In the genomic region with DNA sequence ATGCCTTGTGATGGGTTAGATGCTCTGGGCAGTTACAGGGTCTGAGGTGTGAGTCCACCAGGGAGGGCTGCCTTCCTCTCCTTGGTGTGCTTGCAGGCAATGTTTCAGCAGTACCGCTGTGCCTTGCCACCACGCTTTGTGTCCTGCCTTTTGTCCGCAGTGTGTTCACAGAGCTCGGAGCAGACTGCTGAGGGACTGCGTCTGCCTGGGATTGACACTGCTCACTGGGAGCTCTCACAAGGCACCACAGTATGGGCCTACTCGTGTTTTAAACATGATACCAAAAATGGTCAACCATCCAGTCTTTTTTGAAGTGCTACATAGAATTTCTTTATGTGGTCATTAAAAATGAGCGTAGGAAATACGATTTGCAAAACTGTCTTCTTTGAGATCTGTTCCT, we compare ENCODE assay signal across 35 mouse cellular contexts. TPM values are rescaled to one million over a fixed set of nuclear protein-coding genes. Genes with fewer than 3 reads are reported as not detected.
"Had no signal": no experiment of that assay in that cellular context is flagged by ENCODE, and none has a peak within 500 bp of the region (broad histone marks: within the 10 kb centered on the region; RNA-seq: fewer than 3 reads in every experiment).

No protein-coding gene starts in this region.

- H3K27me3 ChIP-seq: heart, embryonic 12.5 days; hindbrain, embryonic 12.5 days; limb, embryonic 12.5 days; liver, embryonic 13.5 days; liver, embryonic 15.5 days had no signal

- DNase-seq: gastrocnemius, adult 2 months; gastrocnemius, postnatal 10 days; gastrocnemius, postnatal 25 days; heart, postnatal 10 days; heart, postnatal 4 days; kidney, adult 18-20 months; kidney, adult 8-10 months; kidney, postnatal 10 days; kidney, postnatal 25 days; kidney, postnatal 4 days; liver; liver, embryonic 13.5 days had no signal

- H3K4me3 ChIP-seq: gastrocnemius, adult 2 months; heart, embryonic 12.5 days; hindbrain, embryonic 10.5 days; hindbrain, embryonic 12.5 days; layer of hippocampus, adult 2 months; left cerebral cortex, adult 2 months; limb, embryonic 10.5 days; limb, embryonic 12.5 days; liver, embryonic 13.5 days; liver, embryonic 15.5 days had no signal

- H3K36me3 ChIP-seq: hindbrain, embryonic 10.5 days; hindbrain, embryonic 12.5 days; liver, embryonic 13.5 days had no signal

- ATAC-seq: hindbrain, embryonic 16.5 days; inflammation-experienced regulatory T-cells, adult 6 months; intestine, postnatal 0 days had no signal

- H3K4me1 ChIP-seq: hindbrain, embryonic 10.5 days; hindbrain, embryonic 12.5 days; limb, embryonic 10.5 days; limb, embryonic 12.5 days had no signal

- H3K27ac ChIP-seq: gastrocnemius, adult 2 months; hindbrain, embryonic 10.5 days; hindbrain, embryonic 12.5 days; hindbrain, embryonic 14.5 days; layer of hippocampus, adult 2 months; left cerebral cortex, adult 2 months; limb, embryonic 10.5 days; limb, embryonic 12.5 days; liver, embryonic 13.5 days; liver, embryonic 15.5 days had no signal

- H3K9me3 ChIP-seq: heart, embryonic 12.5 days; hindbrain, embryonic 10.5 days; hindbrain, embryonic 12.5 days; limb, embryonic 10.5 days; limb, embryonic 12.5 days; liver, embryonic 13.5 days; liver, embryonic 15.5 days had no signal

RNA-seq across cellular contexts. Expression of gene Smlr1, which starts 12.3 kb away (rescaled TPM):
- total RNA-seq: gastrocnemius, adult 2 months; gastrocnemius, postnatal 10 days; gastrocnemius, postnatal 25 days; gastrocnemius, postnatal 4 days; granulocyte monocyte progenitor cell, adult 5-6 weeks; heart, adult 8-10 months; heart, postnatal 10 days; heart, postnatal 25 days; heart, postnatal 4 days; layer of hippocampus, adult 2 months; layer of hippocampus, postnatal 10 days; layer of hippocampus, postnatal 25 days; left cerebral cortex, adult 2 months; left cerebral cortex, postnatal 14 days; left cerebral cortex, postnatal 36 days had no signal
- polyA plus RNA-seq: heart, embryonic 12.5 days; heart, embryonic 14.5 days; heart, embryonic 16.5 days; hindbrain, embryonic 10.5 days; hindbrain, embryonic 12.5 days; hindbrain, embryonic 14.5 days; hindbrain, embryonic 16.5 days; inflammation-experienced regulatory T-cells, adult 6 months; kidney, embryonic 14.5 days; limb, embryonic 10.5 days; limb, embryonic 12.5 days had no signal
